Mouse (Mus musculus) cerebellum, postnatal 36 days (tissue): ENCODE measurements at regions not wholly inside any gene's neighbourhood (a gene's known extent, or its start where the extent isn't known, plus 50 kb on each side); places are given as distances from the start of the nearest gene placed in this dataset.
"Not testable (repeated sequence)": the region's sequence is repeated elsewhere in the genome, so short reads cannot be mapped to it uniquely, and the experiment has no call there.

Experiments
- DNase-seq, 2 experiments: peaks; one replicate each; pipeline ENCODE4 v3.0.0; 2021 to 2022; ENCODE audit warnings: mixed read lengths in 2 of 2

- no peak for DNase-seq
Measured at GRCm38 (mm10) chr1:152241026-152241425, 145.5 kb downstream of the Tsen15 start.

- peak in 1 of 2 experiments; percentile 8 for DNase-seq
Measured at GRCm38 (mm10) chr1:152239376-152239775, 147.1 kb downstream of the Tsen15 start.

- no peak for DNase-seq
Measured at GRCm38 (mm10) chr1:152235212-152235792, 145.4 kb upstream of the 1700025G04Rik start.

- DNase-seq, result no peak
Measured at GRCm38 (mm10) chr1:152234716-152235115, 144.8 kb upstream of the 1700025G04Rik start.

GRCm38 (mm10) chr1:152231717-152232202 lies 141.8 kb upstream of the 1700025G04Rik start:
- DNase-seq, result no peak

- DNase-seq, result no peak
Measured at GRCm38 (mm10) chr1:152229709-152230108, 139.8 kb upstream of the 1700025G04Rik start.

GRCm38 (mm10) chr1:152226049-152226448 lies 136.1 kb upstream of the 1700025G04Rik start:
- DNase-seq, result no peak

- DNase-seq, result no peak
Measured at GRCm38 (mm10) chr1:152223666-152224065, 133.7 kb upstream of the 1700025G04Rik start.

- DNase-seq, result no peak
Measured at GRCm38 (mm10) chr1:152220804-152221565, 131.1 kb upstream of the 1700025G04Rik start.

- DNase-seq, result not testable (repeated sequence)
Measured at GRCm38 (mm10) chr1:152219752-152220151, 129.8 kb upstream of the 1700025G04Rik start.

- no peak for DNase-seq
Measured at GRCm38 (mm10) chr1:152217404-152217803, 127.5 kb upstream of the 1700025G04Rik start.

- no peak for DNase-seq
Measured at GRCm38 (mm10) chr1:152214376-152214775, 124.5 kb upstream of the 1700025G04Rik start.

GRCm38 (mm10) chr1:152203187-152203586 lies 113.3 kb upstream of the 1700025G04Rik start:
- no peak for DNase-seq

- DNase-seq, result no peak
Measured at GRCm38 (mm10) chr1:152188700-152189099, 98.8 kb upstream of the 1700025G04Rik start.

GRCm38 (mm10) chr1:152184956-152185355 lies 95.0 kb upstream of the 1700025G04Rik start:
- no peak for DNase-seq

- no peak for DNase-seq
Measured at GRCm38 (mm10) chr1:152176267-152176970, 86.5 kb upstream of the 1700025G04Rik start.

GRCm38 (mm10) chr1:152175691-152176090 lies 85.8 kb upstream of the 1700025G04Rik start:
- DNase-seq, result no peak

- no peak for DNase-seq
Measured at GRCm38 (mm10) chr1:152174464-152174863, 84.5 kb upstream of the 1700025G04Rik start.

- peak; percentile 47 to 64 for DNase-seq
Measured at GRCm38 (mm10) chr1:152171034-152171790, 81.3 kb upstream of the 1700025G04Rik start.

- no peak for DNase-seq
Measured at GRCm38 (mm10) chr1:152170583-152170982, 80.7 kb upstream of the 1700025G04Rik start.

- DNase-seq, result no peak
Measured at GRCm38 (mm10) chr1:152169508-152169907, 79.6 kb upstream of the 1700025G04Rik start.

GRCm38 (mm10) chr1:152168284-152168683 lies 78.4 kb upstream of the 1700025G04Rik start:
- peak; percentile 30 to 36 for DNase-seq

- no peak for DNase-seq
Measured at GRCm38 (mm10) chr1:152167716-152168115, 77.8 kb upstream of the 1700025G04Rik start.
